Mouse (Mus musculus) heart, adult 2 months (tissue): ENCODE measurements around the gene Thap11. TPM values are rescaled to one million over a fixed set of nuclear protein-coding genes. Genes with fewer than 3 reads are reported as not detected.

Experiments used
- DNase-seq, 2 experiments: peaks; one replicate each; pipeline ENCODE4 v3.0.0; 2021
- H3K27ac ChIP-seq: fragments of 200-600 bp; 2 replicates; pipeline ENCODE4 v1.8.1; 2022
- H3K27me3 ChIP-seq: fragments of 200-500 bp; 2 replicates; pipeline ENCODE4 v1.6.1; 2012; ENCODE audit warnings: mild to moderate bottlenecking, low read length, inconsistent platforms, mixed read lengths; ENCODE audit not compliant: control insufficient read depth, insufficient read depth
- H3K36me3 ChIP-seq: fragments of 200-500 bp; 2 replicates; pipeline ENCODE4 v1.6.1; 2012; ENCODE audit warnings: low read length, inconsistent platforms; ENCODE audit not compliant: control insufficient read depth, insufficient read depth
- H3K4me1 ChIP-seq: fragments of 200-500 bp; 2 replicates; pipeline ENCODE4 v1.6.1; 2011; ENCODE audit warnings: low read length; ENCODE audit not compliant: control insufficient read depth, insufficient read depth
- H3K4me3 ChIP-seq: fragments of 200-600 bp; 2 replicates; pipeline ENCODE4 v1.8.1; 2022
- H3K79me2 ChIP-seq: fragments of 200-500 bp; replicated peaks from 2 replicates; pipeline ENCODE4 v1.6.1; 2012; ENCODE audit warnings: mild to moderate bottlenecking, inconsistent platforms, low read length, moderate library complexity, mixed read lengths; ENCODE audit not compliant: control insufficient read depth, insufficient read depth
- H3K9ac ChIP-seq: fragments of 200-500 bp; 2 replicates; pipeline ENCODE4 v1.6.1; 2012; ENCODE audit warnings: low read depth, mild to moderate bottlenecking, control low read depth, inconsistent platforms, low read length, mixed read lengths
- CTCF ChIP-seq: fragments of 200-600 bp; IDR thresholded peaks from 2 replicates; pipeline ENCODE4 v1.8.1; 2022; ENCODE audit warnings: antibody characterized with exemption, mild to moderate bottlenecking, moderate library complexity
- EP300 ChIP-seq: fragments of 200-500 bp; IDR thresholded peaks from 2 replicates; pipeline ENCODE4 v1.6.1; 2011; ENCODE audit warnings: low read depth, low read length, control low read depth; ENCODE audit not compliant: insufficient read depth
- POLR2A ChIP-seq: fragments of 200-500 bp; IDR thresholded peaks from 2 replicates; pipeline ENCODE4 v1.6.1; 2011; ENCODE audit warnings: mild to moderate bottlenecking, low read depth, low read length, control low read depth; ENCODE audit not compliant: insufficient read depth
- WGBS: fragments of 180-500 bp; shearing (Covaris S2); methylation state at CpG from one replicate; pipeline ENCODE4 v1.1.7; 2018; 5-methylcytosine and 5-hydroxymethylcytosine counted together
- intact Hi-C: fragments of 180-260 bp; cut with DNase I; formaldehyde crosslinking; loops from one replicate; pipeline ENCODE4 v1.15.1; 2025
- polyA plus RNA-seq: library from polyadenylated mRNA; depleted of rRNA; stranded (reverse); fragments of >200 nt; gene quantifications from 2 replicates; pipeline ENCODE4 v1.2.3, GENCODE M21; 2012
- total RNA-seq, 2 experiments: library from RNA; stranded (reverse); gene quantifications; 2 replicates each; pipeline ENCODE4 v1.2.3; 2021

Gene Thap11
- total and polyA plus RNA-seq, 3 experiments = 26.8 to 33.0 (median 30.1) TPM

- Histone ChIP-seq H3K4me3 (no peak overlapping the region), H3K4me1 (no peaks in the 10 kb centered on the region), H3K27me3 (no peaks in the 10 kb centered on the region), H3K27ac (no peak overlapping the region), H3K36me3 (no peaks in the 10 kb centered on the region), H3K79me2 (no peaks in the 10 kb centered on the region), H3K9ac (no peak overlapping the region)
- no peak for TF ChIP-seq POLR2A
- 0 out of 2 replicates have a peak, but pooled peaks have one; percentile 70 for TF ChIP-seq EP300
- peak; percentile 82 for TF ChIP-seq CTCF
- intact Hi-C loops = loop anchor here (1.0 to 5.0 kb wide), 2 partner anchors 95 to 187 kb away; no protein-coding TSS in a partner anchor
- 21% methylated on average over 11 of the region's 11 CpGs for WGBS
- DNase-seq = peak; percentile 73 to 81
These were observed 19.6 kb upstream of the Thap11 start for GRCm38 (mm10) chr8:105835318-105835717.

GRCm38 (mm10) chr8:105836991-105837390 is 17.9 kb upstream of the Thap11 start:
- H3K36me3 ChIP-seq = no peaks in the 10 kb centered on the region
- TF ChIP-seq CTCF (no peak), EP300 (no peak), POLR2A (no peak)
- intact Hi-C loops = loop anchor here (5.0 kb wide), 1 partner anchor 185 kb away; no protein-coding TSS in a partner anchor
- H3K4me3 ChIP-seq = no peak overlapping the region
- H3K27ac ChIP-seq = no peak overlapping the region
- no peaks in the 10 kb centered on the region for H3K27me3 ChIP-seq
- DNase-seq = no peak
- H3K4me1 ChIP-seq = no peaks in the 10 kb centered on the region
- no peak overlapping the region for H3K9ac ChIP-seq
- WGBS = 78% methylated on average over 6 of the region's 6 CpGs
- H3K79me2 ChIP-seq = no peaks in the 10 kb centered on the region

DNA sequence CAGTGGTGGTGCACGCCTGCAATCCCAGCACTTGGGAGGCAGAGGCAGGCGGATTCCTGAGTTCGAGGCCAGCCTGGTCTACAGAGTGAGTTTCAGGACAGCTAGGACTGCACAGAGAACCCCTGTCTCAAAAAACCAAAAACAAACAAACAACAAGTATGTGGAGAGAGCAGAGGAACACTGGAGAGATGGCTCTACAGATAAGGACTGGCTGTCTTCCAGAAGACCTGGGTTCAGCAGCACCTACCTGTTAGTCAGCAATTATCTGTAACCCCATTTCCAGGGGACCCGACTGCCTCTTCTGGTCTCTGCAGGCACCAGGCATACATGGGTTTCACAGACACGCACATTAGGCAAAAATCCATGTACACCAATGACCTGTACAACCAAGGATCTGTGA is 15.7 kb upstream of the Thap11 start:
- no peak overlapping the region for H3K27ac ChIP-seq
- H3K9ac ChIP-seq = no peak overlapping the region
- H3K79me2 ChIP-seq = no peaks in the 10 kb centered on the region
- TF ChIP-seq POLR2A = no peak
- no peak for TF ChIP-seq CTCF
- TF ChIP-seq EP300 = no peak
- no peaks in the 10 kb centered on the region for H3K4me1 ChIP-seq
- no peaks in the 10 kb centered on the region for H3K36me3 ChIP-seq
- no peak for DNase-seq
- no peaks in the 10 kb centered on the region for H3K27me3 ChIP-seq
- H3K4me3 ChIP-seq = no peak overlapping the region
- intact Hi-C loops = loop anchor here (5.0 kb wide), 1 partner anchor 183 kb away; no protein-coding TSS in a partner anchor
- 83% methylated on average over 5 of the region's 5 CpGs for WGBS

DNA sequence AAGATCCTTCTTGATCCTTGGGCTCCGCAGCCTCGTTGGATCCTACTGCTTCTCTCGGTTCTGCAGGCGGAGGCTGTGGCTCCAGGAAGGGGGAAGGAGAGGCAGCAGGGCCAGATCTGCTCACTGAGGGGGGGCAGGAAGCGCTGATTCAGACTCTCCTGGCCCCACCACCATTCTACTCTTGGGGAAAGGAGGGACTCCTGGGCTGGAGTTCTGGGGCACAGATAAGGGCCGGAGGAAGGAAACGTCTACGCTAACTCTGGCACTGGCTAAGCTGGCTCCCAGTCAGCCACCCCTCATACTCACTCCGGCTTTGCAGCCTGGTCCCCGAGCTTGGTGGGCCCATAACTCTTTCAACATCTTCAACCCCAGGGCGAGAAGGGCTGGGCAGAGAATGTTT is 8.3 kb upstream of the Thap11 start:
- TF ChIP-seq EP300 (no peak), CTCF (no peak), POLR2A (no peak)
- no peaks in the 10 kb centered on the region for H3K27me3 ChIP-seq
- peak in 1 of 2 experiments; percentile 21 for DNase-seq
- H3K4me3 ChIP-seq = no peak overlapping the region
- no peaks in the 10 kb centered on the region for H3K79me2 ChIP-seq
- no peaks in the 10 kb centered on the region for H3K36me3 ChIP-seq
- intact Hi-C loops = no loop called here
- no peak overlapping the region for H3K9ac ChIP-seq
- WGBS = 51% methylated on average over 11 of the region's 11 CpGs
- H3K27ac ChIP-seq = no peak overlapping the region
- H3K4me1 ChIP-seq = peaks cover 1% of the 10 kb centered on the region; the same call in 1 of the 2 replicates

- H3K9ac ChIP-seq = no peak overlapping the region
These were observed 4.9 kb upstream of the Thap11 start for GRCm38 (mm10) chr8:105850014-105850413.

DNA sequence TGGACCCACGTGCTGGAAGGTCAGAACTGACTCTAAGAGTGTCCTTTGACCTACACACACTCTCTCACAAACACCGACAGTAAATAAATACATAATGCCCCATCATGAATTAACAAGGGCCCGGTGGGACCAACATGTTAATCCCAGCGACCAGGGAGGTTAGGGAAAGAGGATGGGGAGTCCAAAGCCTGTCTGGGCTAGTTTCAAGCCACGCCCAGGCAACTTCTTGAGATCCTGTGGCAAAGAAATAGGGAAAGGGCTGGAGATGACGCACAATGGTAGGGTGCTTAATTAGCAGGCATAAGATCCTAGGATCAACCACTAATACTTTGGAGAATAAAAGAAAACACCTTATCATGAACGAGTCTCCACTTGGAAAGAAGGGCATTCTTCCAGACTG is 4.3 kb upstream of the Thap11 start:
- H3K36me3 ChIP-seq = no peaks in the 10 kb centered on the region
- no peak for TF ChIP-seq CTCF
- TF ChIP-seq EP300 = no peak
- no peak for TF ChIP-seq POLR2A
- no peak overlapping the region for H3K27ac ChIP-seq
- WGBS = 62% methylated on average over 7 of the region's 7 CpGs
- no peak overlapping the region for H3K9ac ChIP-seq
- no peaks in the 10 kb centered on the region for H3K79me2 ChIP-seq
- intact Hi-C loops = loop anchor here (5.0 kb wide), 3 partner anchors 82 to 162 kb away; partner anchors contain the start of genes Ctrl and Ddx28
- H3K4me1 ChIP-seq = peaks cover 3% of the 10 kb centered on the region; the same call in 1 of the 2 replicates
- DNase-seq = no peak
- no peak overlapping the region for H3K4me3 ChIP-seq
- H3K27me3 ChIP-seq = no peaks in the 10 kb centered on the region

More at GRCm38 (mm10) chr8:105850014-105850413, 4.9 kb upstream of the Thap11 start:
- whole genome bisulfite sequencing = 40% methylated on average over 4 of the region's 4 CpGs
- Histone ChIP-seq H3K4me3 (no peak overlapping the region), H3K27me3 (no peaks in the 10 kb centered on the region), H3K27ac (no peak overlapping the region), H3K36me3 (no peaks in the 10 kb centered on the region), H3K4me1 (peaks cover 3% of the 10 kb centered on the region; the same call in 1 of the 2 replicates), H3K79me2 (no peaks in the 10 kb centered on the region)
- DNase-seq = no peak
- no peak for TF ChIP-seq CTCF
- intact Hi-C loops = loop anchor here (5.0 kb wide), 3 partner anchors 82 to 162 kb away; partner anchors contain the start of genes Ctrl and Ddx28
